Mouse (Mus musculus): ENCODE data around the gene Serpina1b. TPM values are rescaled to one million over a fixed set of nuclear protein-coding genes. Genes with fewer than 3 reads are reported as not detected.
"Not testable (repeated sequence)": the region's sequence is repeated elsewhere in the genome, so short reads cannot be mapped to it uniquely, and the experiment has no call there.

Serpina1b gene
- polyA plus RNA-seq, 1 experiment from 2014 or later = 49.0 TPM

DNA sequence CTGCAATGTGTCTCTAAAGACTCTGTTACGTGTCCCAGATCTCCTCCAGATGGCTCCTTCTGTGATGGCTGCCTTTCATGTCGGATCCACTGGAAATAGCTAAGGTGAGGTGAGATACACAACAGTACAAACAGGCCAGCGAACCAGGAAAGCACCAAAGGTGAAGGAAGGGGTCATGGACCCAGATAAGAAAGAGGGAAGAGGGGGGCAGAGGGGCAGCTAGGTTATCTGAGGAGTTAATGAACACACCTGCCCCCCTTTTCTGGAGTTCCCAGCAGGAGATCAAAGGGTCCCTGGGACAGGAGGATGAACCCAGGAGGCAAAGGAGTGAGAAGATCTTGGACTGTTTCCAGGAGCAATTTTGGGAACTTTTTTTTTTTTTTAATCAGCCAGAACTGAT lies 144.8 kb downstream of the Serpina1b start:
- 54% methylated on average over 3 of the region's 3 CpGs for WGBS
- Histone ChIP-seq H3K36me3 (no peaks in the 10 kb centered on the region), H3K4me1 (peaks cover 11% of the 10 kb centered on the region), H3K4me3 (no peak overlapping the region), H3K27me3 (ENCODE audit: insufficient read depth, poor library complexity, severe bottlenecking) (no peaks in the 10 kb centered on the region), H3K9me3 (no peaks in the 10 kb centered on the region), H3K27ac (no peak overlapping the region)
- DNase-seq (ENCODE audit: low spot score) = no peak

DNA sequence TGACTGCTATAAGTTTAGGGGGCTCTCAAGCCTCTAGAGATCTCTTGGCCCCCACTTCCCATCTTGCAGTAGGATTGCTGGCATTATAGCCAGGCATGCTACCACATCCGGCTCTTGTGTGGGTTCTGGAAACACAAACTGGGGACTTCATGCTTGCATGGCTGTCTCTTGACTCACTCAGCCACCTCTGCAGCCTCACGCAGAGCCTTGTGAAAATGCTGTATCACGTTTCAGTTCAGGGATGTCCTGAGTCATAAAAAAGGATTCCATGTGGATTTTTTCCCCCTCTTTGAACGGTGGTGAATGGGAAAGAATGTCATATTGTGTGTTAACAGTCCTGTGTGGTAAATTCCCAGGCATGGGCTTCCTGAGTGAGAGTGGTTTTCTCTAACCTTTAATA lies 146.4 kb downstream of the Serpina1b start:
- no peaks in the 10 kb centered on the region for H3K36me3 ChIP-seq
- no peaks in the 10 kb centered on the region for H3K27me3 ChIP-seq (ENCODE audit: insufficient read depth, poor library complexity, severe bottlenecking)
- no peaks in the 10 kb centered on the region for H3K9me3 ChIP-seq
- 56% methylated on average over 4 of the region's 4 CpGs for WGBS
- H3K27ac ChIP-seq = no peak overlapping the region
- no peak overlapping the region for H3K4me3 ChIP-seq
- peaks cover 11% of the 10 kb centered on the region for H3K4me1 ChIP-seq
- DNase-seq (ENCODE audit: low spot score) = no peak

DNA sequence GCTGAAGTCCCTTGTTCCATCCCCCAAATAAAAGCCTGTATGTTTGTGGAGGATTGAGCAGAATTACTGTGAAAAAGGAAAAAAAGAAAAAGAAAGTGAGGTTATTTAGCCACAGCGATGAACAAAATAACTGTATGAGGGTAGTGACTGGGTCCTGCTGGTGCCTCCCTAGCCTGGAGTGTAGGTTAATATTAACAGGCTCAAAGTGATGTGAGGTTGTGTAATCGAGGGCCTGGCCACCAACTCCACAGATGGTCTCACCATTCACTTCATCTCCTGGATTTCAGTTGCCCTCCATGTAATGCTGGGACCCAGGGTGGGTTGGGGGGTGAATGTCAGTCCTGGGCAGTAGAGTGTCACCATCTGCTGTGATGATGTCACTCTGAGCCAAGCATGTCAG lies 148.4 kb downstream of the Serpina1b start:
- H3K36me3 ChIP-seq = no peaks in the 10 kb centered on the region
- no peak overlapping the region for H3K27ac ChIP-seq
- H3K4me3 ChIP-seq = no peak overlapping the region
- H3K27me3 ChIP-seq (ENCODE audit: insufficient read depth, poor library complexity, severe bottlenecking) = no peaks in the 10 kb centered on the region
- 67% methylated on average over 2 of the region's 2 CpGs for WGBS
- H3K9me3 ChIP-seq = no peaks in the 10 kb centered on the region
- no peak for DNase-seq (ENCODE audit: low spot score)
- H3K4me1 ChIP-seq = no peaks in the 10 kb centered on the region

DNA sequence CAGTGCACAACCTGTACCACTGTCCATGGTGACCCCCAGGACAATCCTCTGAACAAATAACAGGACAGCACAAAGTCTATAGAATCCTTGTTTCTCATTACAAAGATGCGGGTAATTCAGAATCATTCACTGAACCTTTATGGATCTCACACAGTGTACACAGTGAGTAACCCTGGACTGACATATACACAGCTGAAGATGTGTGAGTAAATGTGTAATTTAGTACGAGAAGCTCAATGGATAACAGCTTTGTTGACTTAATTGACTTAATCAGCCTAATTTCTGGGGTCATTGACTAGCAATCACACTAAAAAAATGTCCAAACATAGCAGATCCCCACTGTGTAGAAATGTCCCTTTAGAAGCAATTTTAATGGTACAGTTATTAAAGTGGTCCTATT lies 149.0 kb downstream of the Serpina1b start:
- no peaks in the 10 kb centered on the region for H3K9me3 ChIP-seq
- DNase-seq (ENCODE audit: low spot score) = no peak
- no peak overlapping the region for H3K27ac ChIP-seq
- 79% methylated on average over 2 of the region's 2 CpGs for WGBS
- no peaks in the 10 kb centered on the region for H3K27me3 ChIP-seq (ENCODE audit: insufficient read depth, poor library complexity, severe bottlenecking)
- no peak overlapping the region for H3K4me3 ChIP-seq
- H3K4me1 ChIP-seq = peaks cover 3% of the 10 kb centered on the region; the same call in 1 of the 2 replicates
- H3K36me3 ChIP-seq = no peaks in the 10 kb centered on the region

DNA sequence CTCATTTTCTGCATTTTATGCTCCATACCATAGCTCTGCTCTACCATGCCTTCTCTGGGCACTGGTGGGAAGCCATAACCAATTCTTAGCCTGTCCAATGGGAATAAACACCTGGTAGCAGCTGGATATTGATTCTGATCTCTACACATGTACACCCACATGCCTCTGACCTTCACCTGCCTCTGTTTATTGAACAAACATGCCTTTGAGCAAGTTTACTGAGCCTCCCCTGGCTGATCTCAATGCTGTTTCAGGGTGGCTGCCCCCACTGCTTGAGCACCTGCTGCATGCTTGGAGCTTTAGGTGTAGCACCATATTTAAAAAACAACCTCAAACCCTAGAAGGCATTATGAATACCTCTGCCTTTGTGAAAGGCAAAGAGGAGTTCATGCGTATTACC lies 150.3 kb downstream of the Serpina1b start:
- 94% methylated on average over 1 of the region's 1 CpGs for WGBS
- not testable (repeated sequence) for H3K4me3 ChIP-seq; H3K4me1 ChIP-seq; H3K27me3 ChIP-seq (ENCODE audit: insufficient read depth, poor library complexity, severe bottlenecking); H3K9me3 ChIP-seq; H3K36me3 ChIP-seq; H3K27ac ChIP-seq; DNase-seq (ENCODE audit: low spot score)

Other genes with a start within 250 kb of the Serpina1b start
- gene Serpina10, start 198.9 kb downstream of the Serpina1b start, polyA plus RNA-seq (2016; fragmentation: Nextera tagmentation; extraction: Ambion mirVana) = 0.16 and 3.4 TPM in 2 replicates
- 2.7 and 78.7 TPM in 2 replicates for gene Serpina6, start 173.2 kb downstream of the Serpina1b start, polyA plus RNA-seq (2016; fragmentation: Nextera tagmentation; extraction: Ambion mirVana)
- gene Serpina16, start 154.2 kb downstream of the Serpina1b start, polyA plus RNA-seq (2016; fragmentation: Nextera tagmentation; extraction: Ambion mirVana) = not detected in 2 replicates
- gene Serpina1f, start 134.8 kb downstream of the Serpina1b start, polyA plus RNA-seq (2016; fragmentation: Nextera tagmentation; extraction: Ambion mirVana) = 0.10 TPM in 1 of 2 replicates, not detected in the other
- 0.14 and 9.4 TPM in 2 replicates for gene Serpina1d, start 56.8 kb downstream of the Serpina1b start, polyA plus RNA-seq (2016; fragmentation: Nextera tagmentation; extraction: Ambion mirVana)
- gene Serpina1a, start 33.2 kb upstream of the Serpina1b start, polyA plus RNA-seq (2016; fragmentation: Nextera tagmentation; extraction: Ambion mirVana) = 0.68 and 29.6 TPM in 2 replicates
- gene Serpina1c, start 74.5 kb upstream of the Serpina1b start, polyA plus RNA-seq (2016; fragmentation: Nextera tagmentation; extraction: Ambion mirVana) = 0.22 and 4.4 TPM in 2 replicates
- gene Serpina1e, start 128.6 kb upstream of the Serpina1b start, polyA plus RNA-seq (2016; fragmentation: Nextera tagmentation; extraction: Ambion mirVana) = 0.25 and 6.2 TPM in 2 replicates
- 0.72 TPM in 1 of 2 replicates, not detected in the other for gene Serpina11, start 159.6 kb upstream of the Serpina1b start, polyA plus RNA-seq (2016; fragmentation: Nextera tagmentation; extraction: Ambion mirVana)
- gene Serpina9, start 183.4 kb upstream of the Serpina1b start, polyA plus RNA-seq (2016; fragmentation: Nextera tagmentation; extraction: Ambion mirVana) = 0.18 TPM in 1 of 2 replicates, not detected in the other
- not detected in 2 replicates for gene Serpina12, start 214.1 kb upstream of the Serpina1b start, polyA plus RNA-seq (2016; fragmentation: Nextera tagmentation; extraction: Ambion mirVana)